In the genomic region with DNA sequence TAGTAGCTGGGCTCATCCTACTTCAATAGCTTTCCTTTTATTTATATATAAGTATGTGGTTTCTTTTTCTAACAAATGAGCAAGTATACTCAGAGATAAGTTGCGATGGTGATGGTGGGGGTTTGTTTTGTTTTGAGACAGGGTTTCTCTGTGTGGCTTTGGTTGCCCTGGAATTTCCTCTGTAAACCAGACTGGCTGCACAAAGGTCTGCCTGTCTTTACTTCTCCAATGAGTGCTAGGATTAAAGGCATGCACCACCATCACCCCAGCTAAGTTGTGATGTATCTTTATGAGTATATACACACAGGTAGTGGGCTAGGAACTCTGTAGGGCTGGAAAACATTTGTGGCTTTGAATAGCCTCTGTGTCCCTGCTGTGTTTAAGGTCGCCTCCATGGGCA, we compare ENCODE assay signal across 15 mouse cellular contexts. TPM values are rescaled to one million over a fixed set of nuclear protein-coding genes. Genes with fewer than 3 reads are reported as not detected.
"Had no signal": no experiment of that assay in that cellular context is flagged by ENCODE, and none has a peak within 500 bp of the region (broad histone marks: within the 10 kb centered on the region; RNA-seq: fewer than 3 reads in every experiment).

No protein-coding gene starts in this region.

- H3K27ac ChIP-seq: kidney, postnatal 0 days; liver, embryonic 13.5 days; lung, embryonic 15.5 days; macrophage; midbrain, embryonic 15.5 days; stomach, embryonic 15.5 days had no signal

- H3K4me1 ChIP-seq: liver, embryonic 13.5 days; midbrain, embryonic 15.5 days; stomach, embryonic 15.5 days had no signal

- DNase-seq: kidney, adult 9 months; left cerebral cortex, postnatal 4 days; liver; liver, embryonic 13.5 days; liver, postnatal 0 days; lung, postnatal 14 days; thymus, adult 2 months; thymus, postnatal 25 days had no signal

- H3K9ac ChIP-seq: liver, embryonic 13.5 days; liver, postnatal 0 days; lung, embryonic 15.5 days; midbrain, embryonic 15.5 days; stomach, embryonic 15.5 days had no signal

- H3K4me2 ChIP-seq: liver, embryonic 13.5 days; lung, embryonic 15.5 days; midbrain, embryonic 15.5 days; stomach, embryonic 15.5 days had no signal

- H3K4me3 ChIP-seq: liver, embryonic 13.5 days; lung, embryonic 15.5 days; megakaryocyte, embryonic 14.5 days; midbrain, embryonic 15.5 days; stomach, embryonic 15.5 days had no signal

- ATAC-seq: liver, postnatal 0 days; midbrain, embryonic 15.5 days had no signal

- H3K9me3 ChIP-seq: liver, embryonic 13.5 days; lung, embryonic 15.5 days; megakaryocyte, embryonic 14.5 days; midbrain, embryonic 15.5 days; stomach, embryonic 15.5 days had no signal

- H3K36me3 ChIP-seq: liver, embryonic 13.5 days; lung, embryonic 15.5 days; midbrain, embryonic 15.5 days; stomach, embryonic 15.5 days had no signal

- H3K27me3 ChIP-seq: liver, embryonic 13.5 days; lung, embryonic 15.5 days; stomach, embryonic 15.5 days had no signal

RNA-seq across cellular contexts. Expression of gene Bmx, which starts 11.3 kb away (rescaled TPM):
- polyA plus RNA-seq: neural tube, embryonic 14.5 days had no signal
